In genomic region chr7:44392341-44392740, GRCm38 (mm10) we compare ENCODE assay signal across 28 mouse cellular contexts. TPM values are rescaled to one million over a fixed set of nuclear protein-coding genes. Genes with fewer than 3 reads are reported as not detected.
"Had no signal": no experiment of that assay in that cellular context is flagged by ENCODE, and none has a peak within 500 bp of the region (broad histone marks: within the 10 kb centered on the region; RNA-seq: fewer than 3 reads in every experiment).

No protein-coding gene starts in this region.

- H3K4me3 ChIP-seq: heart, adult 2 months; heart, embryonic 13.5 days; heart, embryonic 15.5 days; hindbrain, embryonic 13.5 days; hindbrain, embryonic 15.5 days; kidney, embryonic 15.5 days; limb, embryonic 13.5 days; limb, embryonic 15.5 days; liver, embryonic 12.5 days had no signal

- H3K27me3 ChIP-seq: hindbrain, embryonic 15.5 days had no signal

- H3K4me2 ChIP-seq: heart, embryonic 11.5 days; heart, embryonic 13.5 days; heart, embryonic 15.5 days; hindbrain, embryonic 13.5 days; hindbrain, embryonic 15.5 days; kidney, embryonic 15.5 days; limb, embryonic 13.5 days; limb, embryonic 15.5 days; liver, embryonic 12.5 days had no signal

- H3K36me3 ChIP-seq: heart, embryonic 13.5 days; heart, embryonic 15.5 days; hindbrain, embryonic 15.5 days; kidney, embryonic 15.5 days; limb, embryonic 13.5 days; limb, embryonic 15.5 days; liver, embryonic 12.5 days had no signal

- ATAC-seq: hindbrain, postnatal 0 days; intestine, embryonic 16.5 days; liver, embryonic 12.5 days had no signal

- H3K27ac ChIP-seq: heart, adult 2 months; heart, embryonic 13.5 days; heart, embryonic 15.5 days; hindbrain, embryonic 13.5 days; hindbrain, embryonic 15.5 days; hindbrain, postnatal 0 days; kidney, embryonic 15.5 days; kidney, postnatal 0 days; limb, embryonic 13.5 days; limb, embryonic 15.5 days; liver, embryonic 12.5 days; liver, embryonic 14.5 days had no signal

- H3K9ac ChIP-seq: heart, embryonic 13.5 days; heart, embryonic 15.5 days; hindbrain, embryonic 13.5 days; hindbrain, embryonic 15.5 days; kidney, embryonic 15.5 days; limb, embryonic 13.5 days; limb, embryonic 15.5 days; liver, embryonic 12.5 days; liver, embryonic 14.5 days had no signal

- DNase-seq: gastrocnemius, postnatal 14 days; gastrocnemius, postnatal 36 days; heart, adult 11 months; heart, adult 2 months; heart, postnatal 14 days; heart, postnatal 36 days; kidney, adult 11 months; kidney, adult 2 months; kidney, adult 9 months; kidney, postnatal 14 days; kidney, postnatal 36 days; layer of hippocampus, adult 9-11 months; layer of hippocampus, postnatal 36 days had no signal

- H3K9me3 ChIP-seq: heart, embryonic 13.5 days; heart, embryonic 15.5 days; hindbrain, embryonic 13.5 days; hindbrain, embryonic 15.5 days; kidney, embryonic 15.5 days; limb, embryonic 13.5 days; limb, embryonic 15.5 days; liver, embryonic 12.5 days had no signal

- H3K4me1 ChIP-seq: heart, embryonic 13.5 days; heart, embryonic 15.5 days; hindbrain, embryonic 13.5 days; hindbrain, embryonic 15.5 days; kidney, embryonic 15.5 days; limb, embryonic 13.5 days; limb, embryonic 15.5 days; liver, embryonic 12.5 days had no signal

RNA-seq across cellular contexts. Expression of gene Syt3, which starts 8.4 kb away (rescaled TPM):
- polyA plus RNA-seq: liver, embryonic 16.5 days had no signal

RNA-seq across cellular contexts. Expression of gene Lrrc4b, which starts 36.5 kb away (rescaled TPM):
- polyA plus RNA-seq: liver, adult 2 months; liver, embryonic 12.5 days; liver, embryonic 16.5 days had no signal
